Mouse (Mus musculus) thymus, postnatal 25 days (tissue): ENCODE measurements around the gene Baz2b.

Experiments used
- DNase-seq: peaks from one replicate; pipeline ENCODE4 v3.0.0; 2022

Gene Baz2b

DNA sequence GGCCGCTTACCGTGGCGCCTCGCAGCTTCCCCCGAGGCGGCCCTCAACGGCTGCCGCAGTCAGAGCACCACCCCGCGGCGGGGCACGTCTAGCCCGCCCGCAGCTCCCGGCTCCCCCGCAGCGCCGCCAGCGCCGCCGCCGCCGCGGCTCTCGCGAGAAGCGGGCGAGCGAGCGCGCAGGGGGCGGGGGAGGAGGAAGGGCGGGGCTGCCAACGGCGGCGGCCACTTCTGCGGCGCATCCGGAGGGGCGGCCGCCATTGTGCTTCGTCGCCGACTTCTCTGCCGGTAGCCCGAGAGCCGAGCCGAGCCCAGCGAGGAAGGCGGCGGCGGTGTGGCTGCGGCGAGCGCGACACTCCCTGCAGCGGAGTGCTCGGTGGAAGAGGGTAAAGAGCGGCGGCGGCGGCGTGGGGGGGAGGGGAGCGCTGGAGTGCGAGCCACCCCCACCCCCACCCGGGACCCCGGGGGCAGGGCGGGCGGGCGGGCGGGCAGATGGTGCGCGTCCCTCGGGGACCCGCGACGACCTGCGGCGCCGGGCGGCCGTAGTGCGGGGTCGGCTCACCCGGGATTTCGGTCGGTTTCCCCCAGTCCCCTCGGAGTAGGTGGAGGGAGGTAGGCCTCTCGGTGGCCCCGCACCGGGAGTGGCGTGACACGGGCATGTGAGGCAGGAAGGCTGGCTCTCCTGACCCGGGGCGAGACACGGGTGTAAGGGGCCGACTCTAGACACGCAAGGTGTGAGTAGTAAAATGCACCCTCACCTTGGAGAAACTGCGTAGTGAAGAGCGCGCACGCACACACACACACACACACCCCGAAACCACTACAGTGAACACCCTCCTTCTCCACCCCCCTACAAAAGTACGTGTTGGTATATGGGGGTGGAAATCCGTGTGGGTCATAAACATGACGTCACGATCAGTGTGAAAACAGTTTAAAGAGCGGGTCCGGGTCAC lies at the start of gene Baz2b, which contains the start of gene March7:
Gene Baz2b (minus strand): TSS at position 137 of the 949 bp plus-strand sequence.
Gene March7 (plus strand): TSS at position 185 of the 949 bp plus-strand sequence.
- peak; percentile 92 for DNase-seq

DNA sequence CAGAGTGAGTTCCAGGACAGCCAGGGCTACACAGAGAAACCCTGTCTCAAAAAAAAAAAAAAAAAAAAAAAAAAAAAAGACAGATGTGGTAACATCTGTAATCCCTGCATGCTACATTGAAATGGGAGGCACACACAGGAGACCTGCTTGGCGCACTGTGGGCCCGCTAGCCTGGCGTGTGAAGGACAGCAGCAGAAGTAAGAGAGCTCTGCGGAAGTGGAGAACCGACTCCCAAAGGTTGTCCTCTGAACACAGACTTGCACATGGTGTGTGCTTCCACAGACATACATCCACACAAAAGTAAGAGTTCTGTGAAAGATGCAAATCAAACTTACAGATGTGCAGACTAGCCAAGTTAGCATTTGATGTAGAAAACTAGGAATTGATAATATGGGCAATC lies 49.5 kb upstream of the Baz2b start:
- no peak for DNase-seq

- no peak for DNase-seq
Observed at GRCm38 (mm10) chr2:60256751-60257150, 47.1 kb upstream of the Baz2b start.

DNA sequence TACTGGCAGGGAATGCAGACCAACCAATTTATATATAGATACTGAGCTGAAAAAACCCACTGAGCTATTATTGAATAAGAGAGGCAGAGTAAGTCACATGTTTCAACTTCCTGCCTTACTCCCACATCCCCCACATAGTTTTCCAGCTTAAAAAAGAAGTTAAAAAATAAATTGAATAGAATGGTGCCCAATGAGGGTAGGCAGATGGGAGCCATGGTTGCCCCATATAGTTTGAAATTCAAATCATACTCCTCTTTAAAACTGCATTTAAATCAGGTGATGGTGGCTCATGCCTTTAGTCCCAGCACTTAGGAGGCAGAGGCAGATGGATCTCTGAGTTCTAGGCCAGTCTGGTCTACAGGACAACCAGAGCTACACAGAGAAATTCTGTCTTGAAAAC lies 43.9 kb upstream of the Baz2b start:
- DNase-seq: no peak

GRCm38 (mm10) chr2:60252782-60253181 lies 43.1 kb upstream of the Baz2b start:
- no peak for DNase-seq

GRCm38 (mm10) chr2:60234506-60234905 lies 24.9 kb upstream of the Baz2b start:
- DNase-seq: no peak

- DNase-seq: no peak
Observed at GRCm38 (mm10) chr2:60233147-60233546, 23.5 kb upstream of the Baz2b start.

DNA sequence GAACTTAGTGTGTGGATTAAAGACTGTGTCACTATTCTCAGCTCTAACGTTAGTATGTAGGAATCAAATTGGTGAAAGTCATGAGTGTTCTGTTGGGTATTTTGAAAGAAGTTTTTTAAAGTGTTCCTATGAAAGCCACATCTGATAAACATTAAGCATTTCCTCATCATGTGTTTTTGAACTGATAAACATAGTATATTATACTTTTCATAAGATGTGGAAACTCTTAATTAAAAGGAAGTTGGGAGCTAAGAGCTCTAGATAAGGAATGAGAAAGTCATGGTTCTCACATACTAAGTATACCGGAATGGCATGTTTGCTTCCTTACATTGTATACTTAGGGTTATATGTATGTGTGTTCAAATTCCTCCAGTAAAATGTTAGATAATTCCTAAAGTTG lies 20.7 kb upstream of the Baz2b start:
- DNase-seq: no peak

DNA sequence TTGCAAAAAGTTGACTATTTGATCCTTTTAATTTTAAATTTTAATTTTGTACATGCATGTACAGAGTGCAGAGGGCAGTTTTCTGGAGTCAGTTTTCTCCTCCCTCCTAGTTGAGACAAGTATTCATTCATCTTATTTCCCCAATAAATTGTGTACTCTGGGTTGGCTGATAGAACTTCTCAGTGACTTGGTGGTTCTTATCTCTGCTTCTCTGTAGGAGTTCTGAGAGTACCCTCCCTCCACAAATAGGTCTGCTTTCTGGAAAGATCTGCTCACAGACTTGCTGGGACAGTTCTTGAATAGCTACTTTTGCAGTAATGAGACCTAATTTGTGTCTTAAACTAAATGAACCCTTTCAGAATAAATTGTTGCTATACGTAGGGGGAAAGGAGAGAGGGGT lies 18.8 kb upstream of the Baz2b start:
- no peak for DNase-seq

GRCm38 (mm10) chr2:60223489-60223888 lies 13.8 kb upstream of the Baz2b start:
- no peak for DNase-seq

- DNase-seq: no peak
Observed at GRCm38 (mm10) chr2:60221954-60222353, 12.3 kb upstream of the Baz2b start.

- DNase-seq: no peak
Observed at GRCm38 (mm10) chr2:60221236-60221635, 11.6 kb upstream of the Baz2b start.

DNA sequence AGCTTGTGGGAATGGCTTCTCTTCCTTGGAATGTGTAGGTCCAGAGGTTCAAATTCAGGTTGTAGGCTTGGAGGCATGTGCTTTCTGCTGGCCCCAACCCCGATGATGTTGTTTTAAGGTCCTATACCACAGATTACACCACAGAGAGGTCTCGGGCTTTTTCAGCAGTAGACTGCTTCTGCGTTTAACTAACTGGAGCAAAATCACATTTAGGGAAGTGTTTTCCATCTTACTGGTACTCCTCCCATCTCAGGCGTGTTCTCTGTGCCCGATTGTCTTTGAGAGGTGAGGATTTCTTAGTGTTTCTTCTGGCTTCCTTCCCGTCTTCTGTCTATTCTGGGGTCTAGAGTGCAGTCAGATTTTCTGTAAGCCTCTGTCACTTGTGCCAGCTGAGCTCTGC lies 8.0 kb upstream of the Baz2b start:
- no peak for DNase-seq

DNA sequence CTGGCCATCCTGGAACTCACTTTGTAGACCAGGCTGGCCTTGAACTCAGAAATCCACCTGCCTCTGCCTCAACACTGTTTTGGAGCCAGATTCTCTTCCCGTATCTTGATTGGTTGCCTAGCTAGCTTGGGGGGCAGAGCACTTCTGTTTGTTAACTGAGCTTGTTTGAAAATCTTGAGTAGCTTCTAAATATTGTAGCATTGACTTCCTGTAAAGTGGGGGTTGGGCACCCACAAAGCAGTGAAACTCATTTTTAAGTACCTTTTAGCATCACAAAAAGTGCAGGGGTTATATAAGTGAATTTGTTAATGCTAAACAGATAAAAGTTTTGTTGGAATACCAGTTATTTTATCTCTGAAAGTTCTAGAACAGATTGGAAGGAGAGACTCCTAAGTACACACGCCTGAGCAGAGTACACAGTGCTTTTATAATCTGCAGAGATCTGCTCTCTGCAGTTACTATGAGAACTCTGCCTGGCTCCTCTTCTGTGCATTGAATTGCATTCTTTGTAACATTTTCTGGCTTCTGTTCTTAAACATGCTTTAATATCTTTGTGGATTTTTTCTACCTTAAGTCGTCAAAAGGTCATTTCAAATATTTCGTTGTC lies 7.0 kb upstream of the Baz2b start:
- no peak for DNase-seq

- DNase-seq: no peak
Observed at GRCm38 (mm10) chr2:60214683-60215082, 5.0 kb upstream of the Baz2b start.

GRCm38 (mm10) chr2:60212488-60212887 lies 2.8 kb upstream of the Baz2b start:
- DNase-seq: no peak

DNA sequence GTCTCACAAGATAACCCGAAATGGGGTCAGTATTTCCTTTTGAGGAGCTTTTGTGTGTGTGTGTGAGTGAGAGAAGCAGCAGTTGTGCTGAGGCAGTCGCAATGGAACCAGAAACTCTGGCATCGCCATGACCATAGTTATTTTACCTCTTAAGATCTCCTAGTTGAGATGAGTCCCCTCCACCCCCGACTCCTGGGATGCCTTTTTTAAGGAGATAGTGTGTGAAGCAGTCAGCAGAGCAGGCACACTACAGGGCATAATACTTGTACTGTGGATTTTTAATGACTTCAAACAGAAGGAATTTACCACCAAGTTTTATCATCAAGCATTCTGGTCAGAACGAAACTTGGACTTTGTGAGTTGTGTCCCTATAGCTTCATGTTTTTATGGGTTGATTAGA lies 1.2 kb upstream of the Baz2b start:
- DNase-seq: peak; percentile 23

- peak; percentile 63 for DNase-seq
Observed at GRCm38 (mm10) chr2:60209122-60209611, 472 bp downstream of the Baz2b start.

- no peak for DNase-seq
Observed at GRCm38 (mm10) chr2:60205795-60206194, 3.8 kb downstream of the Baz2b start.

- no peak for DNase-seq
Observed at GRCm38 (mm10) chr2:60204162-60204561, 5.5 kb downstream of the Baz2b start.

DNA sequence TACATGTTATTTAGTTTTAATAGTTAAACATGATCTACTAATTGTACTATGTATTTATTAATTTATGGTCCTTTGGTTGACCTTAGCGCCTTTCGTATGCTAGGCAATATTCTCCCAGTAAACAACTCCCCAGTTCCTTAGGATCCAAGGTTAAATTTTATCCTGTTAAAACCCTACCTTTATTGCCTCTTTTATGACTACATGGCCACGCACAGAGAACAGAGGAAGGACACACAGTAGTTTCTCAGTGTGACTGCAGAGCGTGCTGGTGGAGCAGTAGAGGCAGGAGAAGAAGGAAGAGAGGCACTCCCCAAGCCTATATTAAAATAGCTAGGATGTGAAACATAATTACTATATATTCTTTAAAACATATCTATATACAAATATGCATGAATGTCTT lies 5.9 kb downstream of the Baz2b start:
- no peak for DNase-seq

DNA sequence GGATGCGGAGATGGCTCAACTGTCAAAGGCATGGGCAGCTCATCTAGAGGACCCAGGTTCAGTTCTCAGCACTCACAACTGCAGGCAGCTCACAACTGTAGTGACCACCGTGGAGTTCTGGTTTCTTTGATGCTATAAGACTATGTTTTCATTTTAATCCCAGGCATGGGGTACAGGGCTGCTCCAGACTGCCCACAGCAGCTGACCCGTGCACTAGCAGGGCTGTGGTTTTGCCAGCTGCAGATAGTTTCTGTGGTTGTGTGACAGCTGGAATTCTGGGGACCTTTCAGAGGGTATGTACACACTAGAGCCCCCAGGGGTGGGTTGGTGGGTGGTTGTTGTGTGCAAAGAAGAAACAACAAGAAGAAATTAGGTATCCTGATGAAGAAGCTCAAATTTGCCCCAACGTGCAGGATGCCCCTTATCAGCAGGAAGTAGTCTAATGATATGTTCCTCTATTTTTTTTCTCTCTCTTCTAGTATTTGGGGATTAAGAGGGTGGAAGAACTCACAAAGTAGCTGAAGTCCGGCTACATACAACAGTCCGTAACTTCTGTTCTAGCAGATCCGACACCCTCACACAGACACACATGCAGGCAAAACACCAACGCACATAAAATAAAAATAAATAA lies 6.6 kb downstream of the Baz2b start:
- no peak for DNase-seq

DNA sequence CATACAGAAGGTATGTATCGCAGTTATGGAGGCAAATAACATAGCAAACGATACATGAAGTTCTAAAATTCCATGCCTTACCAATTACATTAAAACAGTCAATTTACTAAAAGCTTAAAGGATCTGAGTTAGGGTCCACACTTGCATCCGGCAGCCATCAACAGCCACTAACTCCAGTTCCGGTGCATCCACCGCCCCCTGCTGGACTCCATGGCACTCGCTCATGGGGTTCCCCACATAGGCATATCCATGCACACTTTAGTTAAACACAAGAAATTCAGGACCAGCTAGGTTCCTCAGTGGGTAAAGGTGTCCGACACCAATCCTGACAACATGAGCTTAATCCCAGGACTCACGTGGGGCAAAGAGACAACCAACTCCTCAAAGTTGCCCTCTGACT lies 9.0 kb downstream of the Baz2b start:
- DNase-seq: peak; percentile 68
